Mouse (Mus musculus) lung, embryonic 16.5 days (tissue): ENCODE results near the gene Cwc25. TPM values are rescaled to one million over a fixed set of nuclear protein-coding genes. Genes with fewer than 3 reads are reported as not detected.
A peak's percentile ranks its signal among the peaks of the same experiment; 100 is the strongest.

Experiments used
- ATAC-seq: fragments of 200-750 bp; cut with Nextera tagmentation; 2 replicates; pipeline ENCODE4 v1.8.0; 2017; ENCODE audit warnings: low read depth, mild to moderate bottlenecking, moderate library complexity
- H3K27ac ChIP-seq: fragments of 300-500 bp; sonication (generic); 2 replicates; pipeline ENCODE4 v1.5.1; 2014; ENCODE audit warnings: mild to moderate bottlenecking, control low read depth, low read length
- H3K27me3 ChIP-seq: fragments of 300-500 bp; sonication (generic); 2 replicates; pipeline ENCODE4 v1.6.1; 2014; ENCODE audit warnings: low read depth, low read length, mixed read lengths; ENCODE audit not compliant: control insufficient read depth, insufficient read depth
- H3K36me3 ChIP-seq: fragments of 300-500 bp; sonication (generic); 2 replicates; pipeline ENCODE4 v1.6.1; 2014; ENCODE audit warnings: low read length; ENCODE audit not compliant: control insufficient read depth, insufficient read depth
- H3K4me1 ChIP-seq: fragments of 300-500 bp; sonication (generic); replicated peaks from 2 replicates; pipeline ENCODE4 v1.6.1; 2014; ENCODE audit warnings: low read length, mixed read lengths; ENCODE audit not compliant: control insufficient read depth, insufficient read depth
- H3K4me2 ChIP-seq: fragments of 300-500 bp; sonication (generic); 2 replicates; pipeline ENCODE4 v1.6.1; 2014; ENCODE audit warnings: low read depth, low read length, control low read depth
- H3K4me3 ChIP-seq: fragments of 300-500 bp; sonication (generic); 2 replicates; pipeline ENCODE4 v1.5.1; 2014; ENCODE audit warnings: mild to moderate bottlenecking, low read length, control low read depth
- H3K9ac ChIP-seq: fragments of 300-500 bp; sonication (generic); 2 replicates; pipeline ENCODE4 v1.6.1; 2014; ENCODE audit warnings: low read length, control low read depth
- H3K9me3 ChIP-seq: fragments of 300-500 bp; sonication (generic); 2 replicates; pipeline ENCODE4 v1.6.1; 2016; ENCODE audit warnings: low read length; ENCODE audit not compliant: control insufficient read depth
- WGBS: fragments of 180-500 bp; shearing (Covaris S2); extraction: QIAGEN DNeasy Blood & Tissue Kit; methylation state at CpG from one replicate; pipeline ENCODE4 v1.1.7; 2014; 5-methylcytosine and 5-hydroxymethylcytosine counted together
- polyA plus RNA-seq: library from polyadenylated mRNA; unstranded; fragments of >200 nt; fragmentation: Nextera tagmentation; extraction: Ambion mirVana; gene quantifications from 2 replicates; pipeline ENCODE4 v1.2.1, GENCODE M21; 2015

Gene Cwc25
- polyA plus RNA-seq, 1 experiment from 2014 or later = 16.1 TPM

GRCm38 (mm10) chr11:97758942-97759341 lies 7.4 kb downstream of the Cwc25 start:
- ATAC-seq = no peak
- no peak overlapping the region for H3K4me2 ChIP-seq
- H3K27me3 ChIP-seq = no peaks in the 10 kb centered on the region
- no peak overlapping the region for H3K4me3 ChIP-seq
- no peak overlapping the region for H3K9ac ChIP-seq
- H3K27ac ChIP-seq = no peak overlapping the region
- H3K36me3 ChIP-seq = peaks cover 36% of the 10 kb centered on the region
- H3K9me3 ChIP-seq = no peaks in the 10 kb centered on the region
- WGBS = 68% methylated on average over 6 of the region's 6 CpGs
- no peaks in the 10 kb centered on the region for H3K4me1 ChIP-seq

GRCm38 (mm10) chr11:97758125-97758524 lies 8.2 kb downstream of the Cwc25 start:
- Histone ChIP-seq H3K4me2 (no peak overlapping the region), H3K27me3 (no peaks in the 10 kb centered on the region), H3K9ac (no peak overlapping the region), H3K4me1 (no peaks in the 10 kb centered on the region), H3K4me3 (no peak overlapping the region), H3K27ac (no peak overlapping the region), H3K9me3 (no peaks in the 10 kb centered on the region), H3K36me3 (peaks cover 39% of the 10 kb centered on the region)
- 91% methylated on average over 1 of the region's 1 CpGs for WGBS
- ATAC-seq = no peak

GRCm38 (mm10) chr11:97753277-97753676 lies 13.1 kb downstream of the Cwc25 start:
- Histone ChIP-seq H3K4me1 (no peaks in the 10 kb centered on the region), H3K9me3 (no peaks in the 10 kb centered on the region), H3K36me3 (peaks cover 51% of the 10 kb centered on the region), H3K4me2 (no peak overlapping the region), H3K27ac (no peak overlapping the region), H3K9ac (no peak overlapping the region), H3K27me3 (no peaks in the 10 kb centered on the region), H3K4me3 (no peak overlapping the region)
- ATAC-seq = no peak
- 92% methylated on average over 8 of the region's 8 CpGs for WGBS

GRCm38 (mm10) chr11:97748496-97748895 lies 17.9 kb downstream of the Cwc25 start:
- H3K9ac ChIP-seq = no peak overlapping the region
- H3K27me3 ChIP-seq = no peaks in the 10 kb centered on the region
- H3K4me1 ChIP-seq = peaks cover 1% of the 10 kb centered on the region
- no peak for ATAC-seq
- 80% methylated on average over 5 of the region's 5 CpGs for WGBS
- H3K27ac ChIP-seq = no peak overlapping the region
- H3K9me3 ChIP-seq = no peaks in the 10 kb centered on the region
- H3K36me3 ChIP-seq = peaks cover 31% of the 10 kb centered on the region
- H3K4me2 ChIP-seq = no peak overlapping the region
- H3K4me3 ChIP-seq = no peak overlapping the region

GRCm38 (mm10) chr11:97747773-97748172 lies 18.6 kb downstream of the Cwc25 start:
- Histone ChIP-seq H3K36me3 (peaks cover 27% of the 10 kb centered on the region), H3K9me3 (no peaks in the 10 kb centered on the region), H3K27me3 (no peaks in the 10 kb centered on the region), H3K4me2 (no peak overlapping the region), H3K9ac (no peak overlapping the region), H3K4me3 (no peak overlapping the region), H3K27ac (no peak overlapping the region), H3K4me1 (peaks cover 9% of the 10 kb centered on the region)
- no peak for ATAC-seq
- 84% methylated on average over 8 of the region's 8 CpGs for WGBS

DNA sequence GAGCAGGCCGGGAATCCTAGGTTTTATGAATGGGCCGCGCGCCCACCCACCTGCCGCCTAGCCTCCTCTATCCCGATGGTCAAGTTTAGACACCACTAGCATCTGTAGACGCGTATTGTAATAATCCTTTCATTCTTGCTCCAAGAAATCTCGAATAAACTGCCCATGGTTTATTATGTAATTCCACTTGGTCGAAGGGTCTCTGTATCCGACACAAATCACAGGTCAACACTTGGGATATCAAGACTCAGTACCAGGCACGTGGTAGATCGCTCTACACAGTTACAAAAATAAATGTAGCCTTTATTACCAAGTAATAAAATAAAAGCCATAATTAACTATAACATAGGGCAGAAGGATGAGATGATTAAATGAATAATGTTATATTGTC lies 21.0 kb downstream of the Cwc25 start:
- peak overlapping the region; percentile 86 for H3K4me3 ChIP-seq
- H3K27me3 ChIP-seq = no peaks in the 10 kb centered on the region
- no peaks in the 10 kb centered on the region for H3K9me3 ChIP-seq
- H3K9ac ChIP-seq = no peak overlapping the region
- no peak overlapping the region for H3K27ac ChIP-seq
- H3K4me2 ChIP-seq = peak overlapping the region; percentile 73
- no peak for ATAC-seq
- WGBS = 9% methylated on average over 13 of the region's 13 CpGs
- H3K4me1 ChIP-seq = peaks cover 15% of the 10 kb centered on the region
- peaks cover 11% of the 10 kb centered on the region for H3K36me3 ChIP-seq

GRCm38 (mm10) chr11:97744718-97745330 lies 21.5 kb downstream of the Cwc25 start:
- Histone ChIP-seq H3K4me2 (peak overlapping the region; percentile 73), H3K36me3 (peaks cover 8% of the 10 kb centered on the region), H3K4me1 (peaks cover 15% of the 10 kb centered on the region), H3K9ac (peak overlapping the region; percentile 95), H3K9me3 (no peaks in the 10 kb centered on the region), H3K27me3 (no peaks in the 10 kb centered on the region), H3K4me3 (peak overlapping the region; percentile 86), H3K27ac (peak overlapping the region; percentile 96)
- WGBS = under 1% methylated on average over 32 of the region's 57 CpGs
- ATAC-seq = peak; percentile 97

DNA sequence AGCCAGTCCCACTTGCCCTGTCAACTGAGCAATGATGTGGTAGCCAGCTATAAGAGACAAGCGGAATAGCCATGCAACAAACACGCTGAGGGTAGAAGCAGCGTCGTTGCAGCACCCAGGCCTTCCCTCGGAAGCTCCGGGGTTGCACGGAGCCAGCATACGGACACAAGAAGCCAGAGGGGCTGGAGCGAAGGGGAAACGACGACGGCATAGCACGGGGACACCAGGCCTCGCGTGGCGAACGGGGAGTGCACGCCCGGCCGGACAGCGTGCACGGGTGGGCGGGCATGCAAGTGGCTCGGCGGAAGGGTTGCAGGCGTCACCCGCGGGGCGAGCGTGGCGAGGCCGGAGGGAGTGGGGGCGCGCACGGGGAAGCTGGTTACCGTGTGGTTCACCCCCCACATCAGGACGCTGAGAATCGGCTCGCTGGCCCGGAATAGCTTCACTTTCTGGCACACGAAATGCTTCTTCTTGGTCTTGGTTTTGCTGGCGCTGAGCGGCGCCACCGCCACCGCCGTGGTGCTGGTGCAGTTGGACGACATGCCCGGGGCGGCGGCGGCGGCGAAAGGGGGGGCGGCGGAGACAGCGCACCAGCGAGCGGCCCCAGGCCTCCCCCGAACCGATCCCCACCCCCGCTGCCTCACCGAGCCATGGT lies 22.2 kb downstream of the Cwc25 start, which contains the start of gene Pip4k2b:
Gene Pip4k2b (minus strand): TSS at position 642 of the 655 bp plus-strand sequence.
- Histone ChIP-seq H3K4me2 (peak within 1 kb of the TSS; percentile 80), H3K4me3 (peak within 1 kb of the TSS; percentile 86), H3K9me3 (no peaks in the 10 kb centered on the region), H3K4me1 (peaks cover 15% of the 10 kb centered on the region), H3K27ac (peak within 1 kb of the TSS; percentile 96), H3K9ac (peak within 1 kb of the TSS; percentile 95), H3K27me3 (no peaks in the 10 kb centered on the region), H3K36me3 (peaks cover 9% of the 10 kb centered on the region)
- ATAC-seq = peak; percentile 27
- under 1% methylated on average over 61 of the region's 63 CpGs for WGBS

DNA sequence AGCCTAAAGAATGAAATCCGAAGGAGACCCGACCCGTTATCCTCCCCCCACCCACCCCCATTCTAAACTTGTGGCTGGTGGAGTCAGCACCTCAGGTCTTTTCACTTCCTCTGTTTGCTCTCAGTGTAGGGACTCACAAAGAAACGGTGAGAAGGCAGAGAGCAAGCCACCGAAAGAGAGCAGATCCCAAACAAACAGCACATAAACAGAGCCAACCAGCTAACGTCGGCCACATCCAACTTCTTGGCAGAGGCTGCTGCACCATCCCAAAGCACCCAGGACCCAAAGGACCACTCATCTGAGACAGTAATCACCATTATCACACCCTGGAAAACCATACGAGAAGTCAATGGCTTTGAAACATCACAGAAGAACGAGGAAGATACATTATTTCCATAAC lies 22.9 kb downstream of the Cwc25 start:
- peak overlapping the region; percentile 78 for H3K9ac ChIP-seq
- no peak for ATAC-seq
- WGBS = 10% methylated on average over 9 of the region's 9 CpGs
- H3K4me1 ChIP-seq = peaks cover 15% of the 10 kb centered on the region
- no peaks in the 10 kb centered on the region for H3K9me3 ChIP-seq
- H3K27ac ChIP-seq = peak overlapping the region; percentile 84; the same call in 1 of the 2 replicates
- H3K27me3 ChIP-seq = no peaks in the 10 kb centered on the region
- H3K4me3 ChIP-seq = peak overlapping the region; percentile 86
- peak overlapping the region; percentile 80 for H3K4me2 ChIP-seq
- H3K36me3 ChIP-seq = peaks cover 13% of the 10 kb centered on the region
